Mouse (Mus musculus) ES-Bruce4 (cell line): ENCODE measurements at regions not wholly inside any gene's neighbourhood (a gene's known extent, or its start where the extent isn't known, plus 50 kb on each side); places are given as distances from the start of the nearest gene placed in this dataset.
"Not testable (repeated sequence)": the region's sequence is repeated elsewhere in the genome, so short reads cannot be mapped to it uniquely, and the experiment has no call there.

Experiments
- H3K27ac ChIP-seq: 2 replicates; pipeline ENCODE4 v1.5.1; 2012; ENCODE audit warnings: low read length, inconsistent platforms; ENCODE audit not compliant: insufficient read depth
- H3K27me3 ChIP-seq: 2 replicates; pipeline ENCODE4 v1.6.1; 2012; ENCODE audit warnings: mild to moderate bottlenecking, low read length, inconsistent platforms; ENCODE audit not compliant: control insufficient read depth, poor library complexity, insufficient read depth, severe bottlenecking
- H3K36me3 ChIP-seq: 2 replicates; pipeline ENCODE4 v1.6.1; 2012; ENCODE audit warnings: inconsistent platforms, mild to moderate bottlenecking, low read length, moderate library complexity; ENCODE audit not compliant: control insufficient read depth, poor library complexity, insufficient read depth, severe bottlenecking
- H3K4me1 ChIP-seq: one replicate; pipeline ENCODE4 v1.8.1; 2011; ENCODE audit warnings: low read length; ENCODE audit not compliant: control insufficient read depth, insufficient read depth
- H3K4me3 ChIP-seq: 2 replicates; pipeline ENCODE4 v1.5.1; 2011; ENCODE audit warnings: low read depth, mild to moderate bottlenecking, low read length
- H3K9ac ChIP-seq: 2 replicates; pipeline ENCODE4 v1.6.1; 2012; ENCODE audit warnings: low read depth, mild to moderate bottlenecking, inconsistent platforms; ENCODE audit not compliant: poor library complexity, severe bottlenecking
- H3K9me3 ChIP-seq: replicated peaks from 2 replicates; pipeline ENCODE4 v1.6.1; 2012; ENCODE audit warnings: mild to moderate bottlenecking, low read length, inconsistent platforms; ENCODE audit not compliant: control insufficient read depth, poor library complexity, insufficient read depth, severe bottlenecking
- CTCF ChIP-seq: IDR thresholded peaks from one replicate; pipeline ENCODE4 v1.8.1; 2011; ENCODE audit warnings: low read depth, low read length
- EP300 ChIP-seq: IDR thresholded peaks from 2 replicates; pipeline ENCODE4 v1.6.1; 2011; ENCODE audit warnings: low read depth, low read length; ENCODE audit not compliant: insufficient read depth
- POLR2A ChIP-seq: IDR thresholded peaks from one replicate; pipeline ENCODE4 v1.8.1; 2011; ENCODE audit warnings: low read length; ENCODE audit not compliant: insufficient read depth

GRCm38 (mm10) chr14:87261726-87262125 is 120.7 kb upstream of the Diaph3 start:
- Histone ChIP-seq H3K36me3 (no peaks in the 10 kb centered on the region), H3K9ac (no peak overlapping the region), H3K4me3 (no peak overlapping the region), H3K27ac (no peak overlapping the region), H3K9me3 (no peaks in the 10 kb centered on the region), H3K4me1 (no peaks in the 10 kb centered on the region), H3K27me3 (no peaks in the 10 kb centered on the region)
- no peak for TF ChIP-seq CTCF

DNA sequence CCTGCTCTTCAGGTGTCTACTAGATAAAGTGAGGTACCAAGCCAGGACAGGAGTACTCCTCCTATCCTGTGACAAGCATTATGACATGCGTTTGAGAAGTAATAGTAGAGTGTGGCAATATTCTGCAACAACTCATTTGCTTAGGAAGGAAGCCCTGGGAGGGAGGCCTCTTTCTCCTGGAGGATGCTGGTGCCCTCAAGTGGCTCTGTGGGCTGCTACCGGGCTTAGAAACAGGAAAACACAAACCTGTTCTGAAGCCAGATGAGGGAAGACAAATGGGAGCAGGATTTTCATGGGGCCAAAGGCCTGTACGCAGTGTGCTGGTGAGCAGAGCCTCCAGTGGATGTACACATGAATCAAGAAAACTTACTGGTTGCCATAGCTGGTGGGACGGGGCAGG is 123.8 kb upstream of the Diaph3 start:
- no peak overlapping the region for H3K9ac ChIP-seq
- H3K27ac ChIP-seq = no peak overlapping the region
- no peaks in the 10 kb centered on the region for H3K36me3 ChIP-seq
- no peaks in the 10 kb centered on the region for H3K4me1 ChIP-seq
- no peaks in the 10 kb centered on the region for H3K9me3 ChIP-seq
- H3K4me3 ChIP-seq = no peak overlapping the region
- no peak for TF ChIP-seq CTCF
- H3K27me3 ChIP-seq = no peaks in the 10 kb centered on the region

DNA sequence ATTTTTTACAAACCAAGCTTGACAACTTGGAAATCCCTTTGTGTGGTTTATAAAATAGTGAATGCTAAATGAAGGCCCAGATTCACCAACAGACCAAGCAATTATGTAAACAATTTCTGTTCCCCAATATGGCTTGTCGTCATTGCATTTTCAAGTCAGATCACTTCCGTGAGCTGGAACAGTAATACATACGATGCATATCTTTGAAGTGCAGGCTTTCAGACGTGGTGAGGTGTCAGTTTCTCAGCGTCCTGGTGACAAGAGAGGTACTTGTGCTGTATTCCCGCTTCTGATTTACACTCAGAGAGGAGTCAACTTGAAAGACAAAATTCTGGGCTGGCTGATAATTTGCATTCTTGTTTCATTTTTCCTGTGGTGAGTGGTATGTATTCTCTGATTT is 125.3 kb upstream of the Diaph3 start:
- Histone ChIP-seq H3K4me3 (no peak overlapping the region), H3K4me1 (no peaks in the 10 kb centered on the region), H3K36me3 (no peaks in the 10 kb centered on the region), H3K27ac (no peak overlapping the region), H3K27me3 (no peaks in the 10 kb centered on the region), H3K9me3 (no peaks in the 10 kb centered on the region), H3K9ac (no peak overlapping the region)
- no peak for TF ChIP-seq EP300
- no peak for TF ChIP-seq CTCF
- no peak for TF ChIP-seq POLR2A

DNA sequence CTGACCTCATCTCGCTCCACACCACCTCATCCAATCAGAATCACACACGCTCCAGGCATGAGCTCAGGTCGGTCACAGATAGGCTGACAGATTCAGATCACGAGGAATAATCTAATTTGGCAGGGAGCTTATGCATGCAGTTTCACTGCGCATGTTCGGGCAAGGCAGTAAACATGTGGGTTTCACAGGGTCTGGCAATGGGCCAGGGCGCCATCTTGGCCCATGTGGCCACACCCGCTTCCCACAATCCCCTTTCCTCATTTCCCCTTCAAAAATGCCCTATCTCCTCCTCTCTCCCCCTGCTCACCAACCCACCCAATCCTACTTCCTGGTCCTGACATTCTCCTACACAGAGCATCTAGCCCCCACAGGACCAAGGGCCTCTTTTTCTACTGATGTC is 127.2 kb upstream of the Tdrd3 start:
- H3K36me3 ChIP-seq, H3K27ac ChIP-seq, H3K9me3 ChIP-seq: not testable (repeated sequence)

DNA sequence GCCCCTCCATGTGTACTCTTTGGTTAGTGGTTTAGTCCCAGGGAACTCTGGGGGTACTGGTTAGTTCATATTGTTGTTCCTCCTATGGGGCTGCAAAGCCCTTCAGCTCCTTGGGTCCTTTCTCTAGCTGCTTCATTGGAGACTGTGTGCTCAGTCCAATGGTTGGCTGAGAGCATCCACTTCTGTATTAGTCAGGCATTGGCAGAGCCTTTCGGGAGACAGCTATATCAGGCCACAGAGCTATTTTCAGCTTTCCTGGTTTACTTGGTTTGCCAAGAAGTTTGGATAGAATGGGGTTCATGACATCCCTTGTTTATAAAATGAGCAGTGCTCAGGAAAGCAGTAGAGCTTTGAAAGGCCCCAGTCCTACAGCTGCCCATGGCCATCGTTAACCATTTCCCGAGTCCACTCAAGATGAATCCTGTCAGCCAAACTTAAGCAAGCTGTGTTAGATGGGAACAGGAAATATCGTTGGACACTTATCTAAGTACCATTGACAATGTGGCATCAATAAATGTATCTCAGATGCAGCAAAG is 126.7 kb upstream of the Tdrd3 start:
- H3K27ac ChIP-seq = no peak overlapping the region
- TF ChIP-seq CTCF = no peak
- TF ChIP-seq POLR2A = no peak
- TF ChIP-seq EP300 = no peak
- no peak overlapping the region for H3K9ac ChIP-seq
- no peaks in the 10 kb centered on the region for H3K4me1 ChIP-seq
- no peaks in the 10 kb centered on the region; the same call in 1 of the 2 replicates for H3K27me3 ChIP-seq
- no peak overlapping the region for H3K4me3 ChIP-seq
- no peaks in the 10 kb centered on the region for H3K9me3 ChIP-seq
- H3K36me3 ChIP-seq = no peaks in the 10 kb centered on the region

More for the DNA sequence above, 127.2 kb upstream of the Tdrd3 start:
- not testable (repeated sequence) for H3K27me3 ChIP-seq, H3K9ac ChIP-seq, H3K4me3 ChIP-seq, H3K4me1 ChIP-seq

DNA sequence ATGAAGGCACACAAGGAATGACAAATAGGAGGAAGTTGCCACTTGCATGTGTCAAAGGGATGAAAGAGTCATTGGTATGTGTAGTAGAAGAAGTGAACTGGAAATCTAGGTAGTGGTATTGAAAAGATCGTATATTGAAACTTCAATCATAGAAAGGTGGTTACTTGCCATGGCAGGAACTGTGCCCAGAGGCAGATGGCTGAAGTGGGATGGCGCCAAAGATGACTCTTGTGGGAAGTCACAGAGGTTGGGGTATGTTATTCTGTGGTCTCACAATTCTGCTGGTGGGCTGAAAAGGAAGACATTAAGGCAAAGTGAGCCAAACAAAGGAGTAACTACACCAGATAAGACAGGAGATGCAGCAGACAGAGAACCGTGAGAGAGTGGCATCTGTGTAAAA is 121.2 kb upstream of the Tdrd3 start:
- no peak overlapping the region for H3K4me3 ChIP-seq
- TF ChIP-seq POLR2A (no peak), CTCF (no peak), EP300 (no peak)
- H3K27me3 ChIP-seq = no peaks in the 10 kb centered on the region; the same call in 1 of the 2 replicates
- H3K9me3 ChIP-seq = no peaks in the 10 kb centered on the region
- no peaks in the 10 kb centered on the region for H3K4me1 ChIP-seq
- H3K9ac ChIP-seq = no peak overlapping the region
- H3K27ac ChIP-seq = no peak overlapping the region
- no peaks in the 10 kb centered on the region for H3K36me3 ChIP-seq

DNA sequence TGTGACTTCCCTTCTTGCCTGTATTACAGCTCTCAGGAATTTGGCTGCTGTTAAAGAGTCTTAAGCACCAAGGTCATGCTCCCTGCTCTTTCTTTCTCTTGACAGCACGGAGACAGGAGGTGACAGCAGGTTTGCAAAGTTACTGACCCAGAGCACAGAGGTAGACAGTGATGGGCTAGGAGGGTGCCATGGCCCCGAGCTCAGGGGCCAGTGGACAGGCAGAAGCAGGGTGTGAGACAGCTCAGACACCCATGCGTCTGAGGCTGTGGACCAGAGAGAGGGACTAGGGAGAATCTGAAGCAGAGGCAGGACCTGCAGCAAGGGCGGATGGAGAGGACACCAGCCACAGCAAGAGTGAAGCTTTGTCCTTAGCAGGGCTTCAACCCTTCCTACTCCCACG is 119.3 kb upstream of the Tdrd3 start:
- Histone ChIP-seq H3K4me1 (no peaks in the 10 kb centered on the region), H3K9me3 (no peaks in the 10 kb centered on the region), H3K27me3 (no peaks in the 10 kb centered on the region), H3K4me3 (no peak overlapping the region), H3K9ac (no peak overlapping the region), H3K27ac (no peak overlapping the region), H3K36me3 (no peaks in the 10 kb centered on the region)
- TF ChIP-seq CTCF = no peak
- no peak for TF ChIP-seq EP300
- no peak for TF ChIP-seq POLR2A
